Mouse (Mus musculus) splenic B cell, adult 2 months (primary cell): ENCODE measurements around the gene Fam120b.
A peak's percentile ranks its signal among the peaks of the same experiment; 100 is the strongest.
"Not testable (repeated sequence)": the region's sequence is repeated elsewhere in the genome, so short reads cannot be mapped to it uniquely, and the experiment has no call there.

Experiments used
- DNase-seq: peaks from one replicate; pipeline ENCODE4 v3.0.0-alpha.2; 2011; ENCODE audit warnings: low read depth, low spot score
- H3K27me3 ChIP-seq: 2 replicates; pipeline ENCODE4 v1.6.1; 2012; ENCODE audit warnings: mild to moderate bottlenecking, low read length, moderate library complexity, mixed read lengths; ENCODE audit not compliant: control insufficient read depth, poor library complexity, insufficient read depth, severe bottlenecking
- H3K36me3 ChIP-seq: 2 replicates; pipeline ENCODE4 v1.6.1; 2012; ENCODE audit warnings: mild to moderate bottlenecking, low read length, moderate library complexity, mixed read lengths; ENCODE audit not compliant: control insufficient read depth, poor library complexity, insufficient read depth, severe bottlenecking

Gene Fam120b

DNA sequence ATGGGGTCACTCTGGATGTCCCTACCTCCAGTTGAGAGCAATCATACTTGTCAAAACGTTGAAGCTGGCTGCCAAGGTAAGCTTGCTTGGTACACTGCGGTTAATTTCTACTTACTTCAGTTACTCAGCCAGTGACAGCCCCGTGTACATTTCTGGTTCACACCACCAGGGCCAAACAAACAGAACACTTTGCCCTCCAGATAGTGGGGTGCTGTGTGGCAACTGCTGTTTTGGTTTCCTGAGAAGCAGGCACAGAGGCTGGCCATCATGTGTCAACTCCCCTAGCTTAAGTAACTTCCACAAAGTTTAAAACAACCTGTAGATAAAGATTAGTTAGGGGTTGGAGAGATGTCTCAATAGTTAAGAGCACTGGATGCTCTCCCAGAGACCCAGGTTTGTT lies 38.7 kb downstream of the Fam120b start:
- Histone ChIP-seq H3K36me3 (peaks cover 9% of the 10 kb centered on the region), H3K27me3 (no peaks in the 10 kb centered on the region)
- DNase-seq = no peak

DNA sequence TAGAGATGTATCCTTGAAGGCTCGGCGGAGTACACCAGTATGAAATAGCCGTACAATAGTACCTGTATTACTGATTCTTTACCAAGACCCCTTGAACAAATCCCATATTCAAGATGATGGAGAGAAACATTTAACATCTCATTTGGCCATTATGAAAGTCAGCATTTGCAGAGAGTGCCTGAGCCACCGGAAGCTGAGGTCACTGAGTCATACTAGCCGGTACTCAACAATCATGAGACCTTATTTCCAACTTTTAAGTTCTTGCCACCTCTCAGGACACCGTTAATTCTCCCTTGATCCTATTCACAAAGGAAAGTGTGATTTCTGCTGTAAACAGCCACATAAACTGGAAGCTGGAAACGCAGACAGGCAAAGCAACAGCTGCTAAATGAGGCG lies 44.1 kb downstream of the Fam120b start:
- H3K36me3 ChIP-seq = no peaks in the 10 kb centered on the region
- no peaks in the 10 kb centered on the region for H3K27me3 ChIP-seq
- DNase-seq = no peak

DNA sequence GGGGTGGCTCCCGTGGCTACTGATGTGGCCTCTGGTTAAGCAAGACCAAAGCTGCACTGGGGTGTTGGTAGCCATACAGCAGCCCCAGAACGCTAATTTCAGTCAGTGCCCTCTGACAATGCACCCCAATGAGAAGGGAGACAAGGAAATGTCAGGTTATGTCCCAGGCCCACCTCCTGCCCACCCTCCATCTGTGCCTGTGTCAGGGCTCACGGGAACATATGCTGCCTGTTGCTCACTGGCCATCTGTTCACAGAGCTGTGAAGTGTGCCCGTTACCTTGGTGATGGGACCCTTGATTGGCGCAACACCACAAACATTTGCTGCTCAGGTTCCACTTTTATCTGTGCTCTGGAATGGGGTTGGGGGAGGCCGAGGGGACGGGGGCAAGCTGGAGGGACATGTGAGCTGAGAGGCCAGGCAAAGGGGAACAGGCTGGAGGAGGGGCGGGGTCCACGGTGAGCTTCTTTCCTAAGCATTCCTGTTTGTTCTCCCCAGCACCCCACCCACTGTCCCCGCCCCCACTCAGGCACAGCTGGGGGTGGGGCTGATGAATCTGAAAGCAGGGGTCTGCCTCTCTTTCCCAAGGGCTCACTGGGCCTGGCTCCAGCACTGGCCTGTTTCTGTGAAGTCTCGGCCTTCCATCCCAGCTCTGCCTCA lies 44.6 kb downstream of the Fam120b start:
- DNase-seq = no peak
- Histone ChIP-seq H3K36me3 (no peaks in the 10 kb centered on the region), H3K27me3 (no peaks in the 10 kb centered on the region)

DNA sequence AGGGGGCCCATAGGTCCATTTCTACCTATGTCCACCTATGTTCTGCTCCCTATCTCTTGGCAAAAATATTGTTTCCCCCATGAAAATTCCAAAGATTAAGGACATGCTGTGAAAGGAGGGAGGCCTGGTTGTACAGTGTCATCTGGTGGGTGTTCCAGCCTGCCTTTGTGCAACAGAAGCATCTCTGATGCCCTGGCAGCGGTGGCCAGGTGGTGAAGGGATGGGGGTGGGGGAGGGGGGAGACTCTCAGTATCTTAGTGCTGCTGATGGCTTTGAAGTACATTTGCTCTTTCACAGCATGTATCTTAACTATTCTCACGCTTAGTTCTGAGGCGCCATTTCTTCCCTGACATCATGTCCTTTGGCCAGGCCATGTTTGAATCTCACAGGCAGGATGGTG lies 49.4 kb downstream of the Fam120b start:
- no peak for DNase-seq
- no peaks in the 10 kb centered on the region for H3K27me3 ChIP-seq
- no peaks in the 10 kb centered on the region for H3K36me3 ChIP-seq

DNA sequence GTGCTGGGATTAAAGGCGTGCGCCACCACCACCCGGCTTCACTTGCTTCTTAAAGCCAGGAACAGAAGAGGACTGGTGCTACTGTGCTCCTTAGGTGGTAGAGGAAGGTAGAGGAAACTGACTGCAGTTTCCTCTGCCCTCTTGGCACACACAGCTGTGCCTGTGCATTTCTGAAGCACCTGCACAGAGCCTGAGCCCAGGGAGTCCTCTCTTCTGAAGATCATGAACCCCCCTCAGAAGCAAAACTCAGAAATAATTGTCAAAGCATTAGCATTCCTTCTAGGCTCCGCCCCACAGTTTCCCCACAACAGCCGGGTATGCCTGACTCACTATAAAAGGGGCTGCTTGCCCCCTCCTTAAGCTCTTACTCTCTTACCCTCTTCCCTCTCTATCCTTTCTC lies 51.8 kb downstream of the Fam120b start:
- H3K36me3 ChIP-seq = no peaks in the 10 kb centered on the region
- H3K27me3 ChIP-seq = no peaks in the 10 kb centered on the region
- no peak for DNase-seq

DNA sequence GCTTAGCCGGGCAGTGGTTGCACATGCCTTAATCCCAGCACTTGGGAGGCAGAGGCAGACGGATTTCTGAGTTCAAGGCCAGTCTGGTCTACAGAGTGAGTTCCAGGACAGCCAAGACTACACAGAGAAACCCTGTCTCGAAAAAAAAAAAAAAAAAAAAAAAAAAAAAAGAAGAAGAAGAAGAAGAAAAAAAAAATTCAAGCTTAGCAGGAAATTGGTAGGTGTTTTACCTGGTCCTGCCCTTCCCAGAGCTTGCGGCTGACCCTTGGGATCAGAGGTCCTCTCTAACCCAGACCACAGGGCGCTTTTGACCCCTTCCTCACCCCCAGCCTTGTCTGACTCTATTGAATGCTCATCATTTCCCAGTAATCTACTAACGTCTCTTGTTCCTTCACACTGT lies 53.1 kb downstream of the Fam120b start:
- not testable (repeated sequence) for H3K36me3 ChIP-seq, H3K27me3 ChIP-seq, DNase-seq

DNA sequence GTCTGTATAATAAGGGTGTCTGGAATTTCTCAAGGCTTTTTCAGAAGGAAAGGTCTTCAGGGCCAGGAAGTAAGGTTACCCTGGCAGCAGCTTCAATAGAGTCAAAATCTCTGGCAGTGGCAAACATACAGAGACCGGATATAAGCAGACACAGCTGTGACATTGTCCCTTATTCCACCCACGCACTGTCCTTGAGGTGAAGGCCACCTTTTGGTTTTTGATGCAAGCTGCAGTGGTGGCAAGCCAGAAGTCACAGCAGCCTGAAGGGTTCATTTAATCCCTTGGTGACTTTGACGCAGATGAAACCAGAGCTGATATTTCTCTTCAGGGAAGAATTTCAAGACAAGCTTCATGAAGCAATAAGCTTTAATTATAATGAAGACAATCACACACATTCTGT lies 53.6 kb downstream of the Fam120b start:
- no peak for DNase-seq
- no peaks in the 10 kb centered on the region for H3K27me3 ChIP-seq
- H3K36me3 ChIP-seq = no peaks in the 10 kb centered on the region

DNA sequence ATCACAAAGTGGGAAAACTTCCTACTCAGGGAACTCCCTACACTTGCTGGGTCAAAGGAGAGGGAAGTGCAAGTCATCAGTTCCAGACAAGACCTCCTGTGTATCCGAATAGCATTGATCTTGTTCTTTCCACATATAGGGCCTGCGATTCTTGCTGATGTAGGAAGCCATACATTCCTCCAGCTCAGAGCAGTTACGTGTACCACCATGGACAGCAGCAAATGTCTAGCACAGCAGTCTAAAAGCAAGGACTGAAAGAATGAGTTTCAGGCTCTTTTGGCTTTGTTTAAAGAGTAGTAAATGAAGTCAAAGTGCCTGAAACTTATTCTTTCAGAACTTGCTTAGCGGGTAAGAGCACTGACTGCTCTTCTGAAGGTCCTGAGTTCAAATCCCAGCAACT lies 59.2 kb downstream of the Fam120b start:
- no peak for DNase-seq
- no peaks in the 10 kb centered on the region for H3K27me3 ChIP-seq
- no peaks in the 10 kb centered on the region for H3K36me3 ChIP-seq

DNA sequence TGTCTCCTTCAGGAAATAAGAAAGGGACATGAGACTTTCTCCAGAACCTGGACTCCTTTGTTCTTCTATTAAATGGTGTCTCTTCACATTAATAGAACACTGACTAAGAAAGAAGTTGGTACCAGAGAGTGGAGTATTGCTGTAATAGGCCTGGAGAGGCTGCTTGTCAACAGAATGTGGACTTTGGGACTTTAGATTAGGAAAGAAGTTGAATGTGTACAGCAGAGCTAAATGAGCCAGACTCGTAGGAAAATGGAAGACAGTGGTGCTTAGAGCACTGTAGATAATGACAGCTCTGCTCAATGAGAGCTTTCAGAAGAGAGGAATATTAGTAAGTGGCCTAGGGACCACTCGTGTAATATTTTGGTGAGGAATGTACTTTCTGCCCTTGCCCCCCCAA lies 60.6 kb downstream of the Fam120b start:
- H3K27me3 ChIP-seq = no peaks in the 10 kb centered on the region
- DNase-seq = no peak
- H3K36me3 ChIP-seq = no peaks in the 10 kb centered on the region

DNA sequence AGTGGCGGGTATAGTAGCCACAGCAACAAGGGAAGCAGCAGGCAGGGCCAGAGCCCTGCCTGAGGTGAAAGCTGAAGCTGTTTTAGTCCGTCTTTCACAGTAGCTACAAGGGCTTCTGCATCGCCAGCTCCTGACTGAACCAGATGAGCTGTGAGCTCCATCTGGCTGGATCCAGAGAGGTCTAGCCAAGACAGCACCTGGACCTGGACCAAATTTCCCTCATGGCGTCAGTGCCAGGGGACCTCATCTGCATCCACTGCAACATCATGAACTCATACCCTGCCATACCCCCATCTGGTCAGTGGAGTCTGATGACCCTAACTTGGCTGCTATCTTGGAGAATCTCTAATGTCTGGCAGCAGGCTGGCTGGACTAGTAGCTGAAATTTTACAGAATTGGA lies 63.8 kb downstream of the Fam120b start:
- H3K36me3 ChIP-seq = no peaks in the 10 kb centered on the region
- H3K27me3 ChIP-seq = no peaks in the 10 kb centered on the region
- DNase-seq = no peak

DNA sequence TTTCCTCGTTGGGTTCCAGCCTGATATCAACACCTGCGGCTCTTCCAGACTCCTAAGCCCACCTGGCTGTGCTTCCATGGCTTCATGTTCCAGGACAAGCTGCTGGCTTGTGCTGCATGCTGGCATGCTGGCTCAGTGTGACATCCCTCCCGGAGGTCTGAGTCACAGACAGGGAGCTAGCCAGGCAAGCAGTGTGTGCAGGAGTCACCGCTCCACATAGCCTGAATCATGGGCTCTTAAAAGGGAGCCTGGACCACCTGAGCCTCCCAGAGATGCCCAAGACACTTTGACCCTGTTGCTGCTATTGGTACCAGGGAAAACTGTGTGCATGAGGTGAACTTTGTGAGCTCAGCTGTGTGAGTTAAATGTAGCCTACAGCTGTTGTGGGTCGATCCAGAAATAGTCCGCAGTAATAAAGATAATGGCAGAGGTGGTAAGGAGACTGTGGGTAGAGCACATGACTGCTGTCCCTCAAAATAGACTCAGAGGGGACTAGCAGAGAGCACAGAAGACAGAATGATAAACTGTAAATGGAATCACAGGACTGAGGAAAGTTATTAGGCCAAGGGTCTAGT lies 66.0 kb downstream of the Fam120b start:
- H3K27me3 ChIP-seq = no peaks in the 10 kb centered on the region
- H3K36me3 ChIP-seq = no peaks in the 10 kb centered on the region
- no peak for DNase-seq

DNA sequence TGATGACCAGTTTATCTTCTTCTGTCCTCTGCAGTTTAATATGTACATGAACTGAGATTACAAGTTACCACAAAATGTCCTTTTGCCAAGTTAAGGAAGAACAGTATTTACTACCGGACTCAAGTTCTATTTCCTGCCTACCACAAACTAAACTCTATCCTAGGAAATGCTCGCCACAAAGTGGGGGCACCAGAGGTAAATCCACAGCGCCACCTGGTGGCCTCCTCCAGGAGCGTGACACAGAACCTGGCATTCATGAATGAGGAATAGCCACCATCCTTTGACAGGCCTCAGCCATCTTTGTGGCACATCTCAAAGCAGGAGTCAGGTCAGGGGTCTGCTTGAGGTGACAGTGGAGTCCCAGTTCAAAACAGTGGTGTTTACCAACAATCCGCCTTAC lies 71.7 kb downstream of the Fam120b start:
- Histone ChIP-seq H3K36me3 (peaks cover 2% of the 10 kb centered on the region), H3K27me3 (no peaks in the 10 kb centered on the region)
- DNase-seq = peak; percentile 80

DNA sequence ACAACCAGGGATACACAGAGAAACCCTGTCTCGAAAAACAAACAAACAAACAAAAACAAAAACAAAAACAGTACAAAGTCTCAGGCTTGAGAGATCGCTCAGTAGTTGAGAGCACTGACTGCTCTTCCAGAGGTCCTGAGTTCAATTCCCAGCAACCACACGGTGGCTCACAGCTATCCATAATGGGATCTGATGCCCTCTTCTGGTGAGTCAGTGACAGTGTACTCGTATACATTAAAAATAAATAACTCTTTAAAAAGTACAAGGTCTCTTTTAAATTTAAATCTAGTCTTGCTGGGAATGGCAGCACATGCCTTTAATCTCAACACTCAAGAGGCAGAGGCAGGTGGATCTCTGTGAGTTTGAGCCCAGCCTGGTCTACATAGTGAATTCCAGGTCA lies 76.7 kb downstream of the Fam120b start:
- DNase-seq = peak; percentile 19
- peaks cover 22% of the 10 kb centered on the region for H3K36me3 ChIP-seq

More for the DNA sequence above, 76.7 kb downstream of the Fam120b start:
- H3K27me3 ChIP-seq = no peaks in the 10 kb centered on the region
